Mouse (Mus musculus): ENCODE data around the gene Col8a2. TPM values are rescaled to one million over a fixed set of nuclear protein-coding genes. Genes with fewer than 3 reads are reported as not detected.

Gene Col8a2
- total and polyA plus RNA-seq, 3 experiments = not detected

GRCm38 (mm10) chr4:126256131-126256791 is 30.3 kb upstream of the Col8a2 start, which contains the start of gene Map7d1 (continued):
- TF ChIP-seq MXI1 (IDR thresholded peaks at IDR 0.05; ENCODE audit: low read depth, low read length) (peak; percentile 15; the same call in 1 of the 2 replicates), IRF4 (IDR thresholded peaks at IDR 0.05; ENCODE audit: low read depth, low read length) (0 out of 2 replicates have a peak, but pooled peaks have one; percentile 7), ZC3H11A (IDR thresholded peaks at IDR 0.05; ENCODE audit: low read depth, low read length) (no peak), TCF12 (IDR thresholded peaks at IDR 0.05; ENCODE audit: low read depth, low read length) (peak; percentile 79), PAX5 (IDR thresholded peaks at IDR 0.05; ENCODE audit: low read length) (no peak), ZNF384 (IDR thresholded peaks at IDR 0.05; ENCODE audit: low read depth, low read length) (no peak), USF1 (IDR thresholded peaks at IDR 0.05; ENCODE audit: low read depth, low read length) (no peak), ETS1 (conservative IDR thresholded peaks at IDR 0.05; ENCODE audit: low read depth, low read length) (peak; percentile 18; the same call in 1 of the 2 replicates), RAD21 (IDR thresholded peaks at IDR 0.05; ENCODE audit: low read depth, low read length) (no peak), USF2 (conservative IDR thresholded peaks at IDR 0.05; ENCODE audit: low read depth, low read length) (no peak; the same call in 1 of the 2 replicates), ELF1 (IDR thresholded peaks at IDR 0.05; ENCODE audit: low read depth, low read length) (peak; percentile 23; the same call in 1 of the 2 replicates), UBTF (IDR thresholded peaks at IDR 0.05; ENCODE audit: low read depth, low read length) (peak; percentile 93), ZMIZ1 (IDR thresholded peaks at IDR 0.05; ENCODE audit: low read depth, low read length) (peak; percentile 92), EP300 (IDR thresholded peaks at IDR 0.05; ENCODE audit: low read length) (no peak), POLR2A (IDR thresholded peaks at IDR 0.05; ENCODE audit: low read depth, low read length) (peak; percentile 85), JUND (conservative IDR thresholded peaks at IDR 0.05; ENCODE audit: low read depth, low read length) (no peak), TBP (conservative IDR thresholded peaks at IDR 0.05; ENCODE audit: low read depth, low read length) (peak; percentile 88)

- peaks cover 30 to 61% of the 10 kb centered on the region in 2 experiments for H3K4me1 ChIP-seq (ENCODE audit: control insufficient read depth in 1 of 2, insufficient read depth in 2 of 2)
- H3K9me3 ChIP-seq (replicated peaks; ENCODE audit: low read length) = no peaks in the 10 kb centered on the region
- DNase-seq (ENCODE audit: extremely low read depth) = no peak
- peak overlapping the region; percentile 96 for H3K9ac ChIP-seq (ENCODE audit: insufficient read depth, low read depth)
- in situ Hi-C loops (cut with MboI; ENCODE audit: low pct_ligation_motif_present, low pct_unique_long_range_greater_than_20kb, low sequenced_read_pairs) (no loop called here), dilution Hi-C loops (cut with MboI; ENCODE audit: extremely low pct_ligation_motif_present, extremely low pct_unique_long_range_greater_than_20kb, low sequenced_read_pairs) (no loop called here)
- H3K4me2 ChIP-seq (ENCODE audit: insufficient read depth, low read depth, poor library complexity, severe bottlenecking) = peak overlapping the region; percentile 98
- H3K27ac ChIP-seq (ENCODE audit: insufficient read depth, low read depth) = peak overlapping the region; percentile 73
- H3K79me2 ChIP-seq (replicated peaks; ENCODE audit: control insufficient read depth, extremely low read depth, insufficient read depth, poor library complexity, severe bottlenecking) = peaks cover 23% of the 10 kb centered on the region
- H3K4me3 ChIP-seq (replicated peaks in 1 of 3; ENCODE audit: low read depth in 2 of 3, low read length in 2 of 3, poor library complexity in 1 of 3) = peak overlapping the region; percentile 82 to 97 (median 82)
- H3K36me3 ChIP-seq (replicated peaks in 1 of 2; ENCODE audit: control insufficient read depth in 1 of 2, insufficient read depth in 1 of 2, low read length in 1 of 2) = peaks cover 0 to 9% of the 10 kb centered on the region in 2 experiments
- H3K27me3 ChIP-seq (replicated peaks) = no peaks in the 10 kb centered on the region
- TF ChIP-seq ETS1 (conservative IDR thresholded peaks at IDR 0.05; ENCODE audit: low read depth, low read length) (no peak), MEF2A (IDR thresholded peaks at IDR 0.05; ENCODE audit: borderline replicate concordance, low read depth, low read length) (peak; percentile 15; the same call in 1 of the 2 replicates), CHD1 (IDR thresholded peaks at IDR 0.05; ENCODE audit: low read depth, low read length) (no peak), ZC3H11A (IDR thresholded peaks at IDR 0.05; ENCODE audit: low read depth, low read length) (no peak), POLR2AphosphoS2 (IDR thresholded peaks at IDR 0.05; ENCODE audit: low read depth, low read length) (no peak), KAT2A (IDR thresholded peaks at IDR 0.05; ENCODE audit: insufficient replicate concordance, low read length) (no peak), ZKSCAN1 (IDR thresholded peaks at IDR 0.05; ENCODE audit: borderline replicate concordance, low read depth, low read length) (no peak), ZNF384 (IDR thresholded peaks at IDR 0.05; ENCODE audit: low read depth, low read length) (no peak), USF1 (IDR thresholded peaks at IDR 0.05; ENCODE audit: low read depth, low read length) (no peak), EP300 (IDR thresholded peaks at IDR 0.05; ENCODE audit: low read length) (no peak), GABPA (IDR thresholded peaks at IDR 0.05; ENCODE audit: insufficient replicate concordance, low read depth, low read length) (no peak), ELF1 (IDR thresholded peaks at IDR 0.05; ENCODE audit: low read depth, low read length) (no peak), CHD2 (IDR thresholded peaks at IDR 0.05; ENCODE audit: low read length) (peak; percentile 43), UBTF (IDR thresholded peaks at IDR 0.05; ENCODE audit: low read depth, low read length) (no peak), MYC (IDR thresholded peaks at IDR 0.05; ENCODE audit: low read depth, low read length) (no peak), BHLHE40 (IDR thresholded peaks at IDR 0.05; ENCODE audit: low read depth, low read length) (no peak), JUND (conservative IDR thresholded peaks at IDR 0.05; ENCODE audit: low read depth, low read length) (no peak), USF2 (conservative IDR thresholded peaks at IDR 0.05; ENCODE audit: low read depth, low read length) (no peak), TCF12 (IDR thresholded peaks at IDR 0.05; ENCODE audit: low read depth, low read length) (no peak), MXI1 (IDR thresholded peaks at IDR 0.05; ENCODE audit: low read depth, low read length) (peak; percentile 51; the same call in 1 of the 2 replicates), NELFE (IDR thresholded peaks at IDR 0.05; ENCODE audit: low read depth, low read length) (no peak), ZMIZ1 (IDR thresholded peaks at IDR 0.05; ENCODE audit: low read depth, low read length) (no peak), CTCF (conservative IDR thresholded peaks at IDR 0.05 in 1 of 2, IDR thresholded peaks at IDR 0.05 in 1 of 2; ENCODE audit: low read depth in 2 of 2, low read length in 2 of 2) (no peak), HCFC1 (IDR thresholded peaks at IDR 0.05; ENCODE audit: low read depth, low read length) (no peak), MAZ (IDR thresholded peaks at IDR 0.05; ENCODE audit: low read depth, low read length) (0 out of 2 replicates have a peak, but pooled peaks have one; percentile 22), SMC3 (IDR thresholded peaks at IDR 0.05; ENCODE audit: low read depth, low read length) (no peak), PAX5 (IDR thresholded peaks at IDR 0.05; ENCODE audit: low read length) (no peak)
Measured at GRCm38 (mm10) chr4:126256967-126257881, 29.4 kb upstream of the Col8a2 start.

All from CH12.LX (cell line).